Mouse (Mus musculus) hindbrain, embryonic 16.5 days (tissue): Measurements from ENCODE around the gene Igf2r. TPM values are rescaled to one million over a fixed set of nuclear protein-coding genes. Genes with fewer than 3 reads are reported as not detected.
"Not testable (repeated sequence)": the region's sequence is repeated elsewhere in the genome, so short reads cannot be mapped to it uniquely, and the experiment has no call there.

Source experiments
- ATAC-seq: fragments of 200-750 bp; cut with Nextera tagmentation; 2 replicates; pipeline ENCODE4 v1.8.0; 2017; ENCODE audit warnings: moderate TSS enrichment, moderate library complexity
- H3K27ac ChIP-seq: fragments of 300-500 bp; sonication (generic); 2 replicates; pipeline ENCODE4 v1.5.1; 2014; ENCODE audit warnings: low read depth, mild to moderate bottlenecking, control low read depth, low read length, moderate library complexity
- H3K27me3 ChIP-seq: fragments of 300-500 bp; sonication (generic); replicated peaks from 2 replicates; pipeline ENCODE4 v1.6.1; 2014; ENCODE audit warnings: low read length; ENCODE audit not compliant: control insufficient read depth, insufficient read depth
- H3K36me3 ChIP-seq: fragments of 300-500 bp; sonication (generic); 2 replicates; pipeline ENCODE4 v1.6.1; 2014; ENCODE audit warnings: mild to moderate bottlenecking, low read length, moderate library complexity, mixed read lengths; ENCODE audit not compliant: control insufficient read depth, insufficient read depth
- H3K4me1 ChIP-seq: fragments of 300-500 bp; sonication (generic); 2 replicates; pipeline ENCODE4 v1.6.1; 2014; ENCODE audit warnings: low read depth, low read length; ENCODE audit not compliant: control insufficient read depth, insufficient read depth
- H3K4me2 ChIP-seq: fragments of 300-500 bp; sonication (generic); 2 replicates; pipeline ENCODE4 v1.6.1; 2014; ENCODE audit warnings: mild to moderate bottlenecking, low read length, control low read depth, moderate library complexity
- H3K4me3 ChIP-seq: fragments of 300-500 bp; sonication (generic); 2 replicates; pipeline ENCODE4 v1.5.1; 2014; ENCODE audit warnings: mild to moderate bottlenecking, low read length, control low read depth, moderate library complexity
- H3K9ac ChIP-seq: fragments of 300-500 bp; sonication (generic); 2 replicates; pipeline ENCODE4 v1.6.1; 2014; ENCODE audit warnings: low read depth, mild to moderate bottlenecking, control low read depth, low read length, moderate library complexity
- H3K9me3 ChIP-seq: fragments of 300-500 bp; sonication (generic); 2 replicates; pipeline ENCODE4 v1.6.1; 2014; ENCODE audit warnings: mild to moderate bottlenecking, low read length, moderate library complexity; ENCODE audit not compliant: control insufficient read depth
- WGBS: fragments of 180-500 bp; shearing (Covaris S2); extraction: QIAGEN DNeasy Blood & Tissue Kit; methylation state at CpG from one replicate; pipeline ENCODE4 v1.1.7; 2014; 5-methylcytosine and 5-hydroxymethylcytosine counted together
- polyA plus RNA-seq: library from polyadenylated mRNA; unstranded; fragments of >200 nt; fragmentation: Nextera tagmentation; extraction: Ambion mirVana; gene quantifications from 2 replicates; pipeline ENCODE4 v1.2.1, GENCODE M21; 2015

The Igf2r gene
- polyA plus RNA-seq, 1 experiment from 2014 or later: 6.4 TPM

- not testable (repeated sequence) for H3K4me3 ChIP-seq, ATAC-seq, H3K4me2 ChIP-seq, H3K9me3 ChIP-seq, H3K36me3 ChIP-seq, H3K4me1 ChIP-seq, H3K27ac ChIP-seq, H3K27me3 ChIP-seq, H3K9ac ChIP-seq
- 87% methylated on average over 7 of the region's 7 CpGs for WGBS
These were observed 94.5 kb downstream of the Igf2r start for GRCm38 (mm10) chr17:12674980-12675379.

GRCm38 (mm10) chr17:12673871-12674270, 95.6 kb downstream of the Igf2r start:
- H3K4me3 ChIP-seq: no peak overlapping the region
- H3K9me3 ChIP-seq: no peaks in the 10 kb centered on the region
- ATAC-seq: no peak
- WGBS: 75% methylated on average over 3 of the region's 3 CpGs
- H3K27me3 ChIP-seq: no peaks in the 10 kb centered on the region
- H3K4me2 ChIP-seq: no peak overlapping the region
- H3K27ac ChIP-seq: no peak overlapping the region
- no peaks in the 10 kb centered on the region for H3K4me1 ChIP-seq
- H3K36me3 ChIP-seq: no peaks in the 10 kb centered on the region
- no peak overlapping the region for H3K9ac ChIP-seq

GRCm38 (mm10) chr17:12672285-12672790, 97.1 kb downstream of the Igf2r start:
- H3K4me3 ChIP-seq: no peak overlapping the region
- no peak overlapping the region for H3K27ac ChIP-seq
- no peaks in the 10 kb centered on the region for H3K4me1 ChIP-seq
- WGBS: 84% methylated on average over 7 of the region's 7 CpGs
- no peak overlapping the region for H3K9ac ChIP-seq
- H3K36me3 ChIP-seq: no peaks in the 10 kb centered on the region
- no peak for ATAC-seq
- H3K27me3 ChIP-seq: no peaks in the 10 kb centered on the region
- H3K4me2 ChIP-seq: no peak overlapping the region
- no peaks in the 10 kb centered on the region for H3K9me3 ChIP-seq

GRCm38 (mm10) chr17:12671029-12671605, 98.3 kb downstream of the Igf2r start:
- no peak overlapping the region for H3K9ac ChIP-seq
- H3K4me2 ChIP-seq: no peak overlapping the region
- no peaks in the 10 kb centered on the region for H3K4me1 ChIP-seq
- H3K9me3 ChIP-seq: no peaks in the 10 kb centered on the region
- no peaks in the 10 kb centered on the region for H3K36me3 ChIP-seq
- H3K27ac ChIP-seq: no peak overlapping the region
- 88% methylated on average over 5 of the region's 5 CpGs for WGBS
- H3K27me3 ChIP-seq: no peaks in the 10 kb centered on the region
- no peak for ATAC-seq
- no peak overlapping the region for H3K4me3 ChIP-seq

GRCm38 (mm10) chr17:12669363-12669679, 100.1 kb downstream of the Igf2r start:
- H3K4me1 ChIP-seq: no peaks in the 10 kb centered on the region
- H3K4me3 ChIP-seq: no peak overlapping the region
- no peak overlapping the region for H3K9ac ChIP-seq
- ATAC-seq: 0 out of 2 replicates have a peak, but pooled peaks have one; percentile 11
- no peaks in the 10 kb centered on the region for H3K9me3 ChIP-seq
- no peaks in the 10 kb centered on the region for H3K27me3 ChIP-seq
- H3K36me3 ChIP-seq: no peaks in the 10 kb centered on the region
- no peak overlapping the region for H3K27ac ChIP-seq
- H3K4me2 ChIP-seq: no peak overlapping the region

GRCm38 (mm10) chr17:12668478-12669362, 100.7 kb downstream of the Igf2r start:
- Histone ChIP-seq H3K27ac (no peak overlapping the region), H3K27me3 (no peaks in the 10 kb centered on the region), H3K4me1 (no peaks in the 10 kb centered on the region), H3K4me3 (no peak overlapping the region), H3K4me2 (no peak overlapping the region), H3K9ac (no peak overlapping the region), H3K36me3 (no peaks in the 10 kb centered on the region), H3K9me3 (no peaks in the 10 kb centered on the region)
- WGBS: 54% methylated on average over 7 of the region's 7 CpGs
- ATAC-seq: no peak

GRCm38 (mm10) chr17:12664156-12664555, 105.3 kb downstream of the Igf2r start:
- Histone ChIP-seq H3K27ac (no peak overlapping the region), H3K4me1 (no peaks in the 10 kb centered on the region), H3K9me3 (no peaks in the 10 kb centered on the region), H3K9ac (no peak overlapping the region; the same call in 1 of the 2 replicates), H3K4me2 (no peak overlapping the region), H3K36me3 (no peaks in the 10 kb centered on the region), H3K27me3 (no peaks in the 10 kb centered on the region), H3K4me3 (no peak overlapping the region)
- ATAC-seq: no peak
- 73% methylated on average over 8 of the region's 8 CpGs for WGBS

- Histone ChIP-seq H3K36me3 (no peaks in the 10 kb centered on the region), H3K4me2 (no peak overlapping the region), H3K27ac (no peak overlapping the region), H3K4me3 (no peak overlapping the region), H3K9me3 (no peaks in the 10 kb centered on the region), H3K4me1 (no peaks in the 10 kb centered on the region), H3K27me3 (no peaks in the 10 kb centered on the region), H3K9ac (no peak overlapping the region)
- WGBS: 70% methylated on average over 13 of the region's 13 CpGs
- ATAC-seq: peak; percentile 54; the same call in 1 of the 2 replicates
These were observed 108.7 kb downstream of the Igf2r start for GRCm38 (mm10) chr17:12660572-12661260.

- WGBS: 92% methylated on average over 10 of the region's 10 CpGs
- no peaks in the 10 kb centered on the region for H3K9me3 ChIP-seq
- H3K4me1 ChIP-seq: no peaks in the 10 kb centered on the region
- no peak overlapping the region for H3K27ac ChIP-seq
- H3K9ac ChIP-seq: no peak overlapping the region
- no peak for ATAC-seq
- no peak overlapping the region for H3K4me3 ChIP-seq
- no peaks in the 10 kb centered on the region for H3K36me3 ChIP-seq
- no peaks in the 10 kb centered on the region for H3K27me3 ChIP-seq
- H3K4me2 ChIP-seq: no peak overlapping the region
These were observed 110.2 kb downstream of the Igf2r start for GRCm38 (mm10) chr17:12659233-12659632.
